ENCODE assay signal across 8 mouse cellular contexts in the genomic region with DNA sequence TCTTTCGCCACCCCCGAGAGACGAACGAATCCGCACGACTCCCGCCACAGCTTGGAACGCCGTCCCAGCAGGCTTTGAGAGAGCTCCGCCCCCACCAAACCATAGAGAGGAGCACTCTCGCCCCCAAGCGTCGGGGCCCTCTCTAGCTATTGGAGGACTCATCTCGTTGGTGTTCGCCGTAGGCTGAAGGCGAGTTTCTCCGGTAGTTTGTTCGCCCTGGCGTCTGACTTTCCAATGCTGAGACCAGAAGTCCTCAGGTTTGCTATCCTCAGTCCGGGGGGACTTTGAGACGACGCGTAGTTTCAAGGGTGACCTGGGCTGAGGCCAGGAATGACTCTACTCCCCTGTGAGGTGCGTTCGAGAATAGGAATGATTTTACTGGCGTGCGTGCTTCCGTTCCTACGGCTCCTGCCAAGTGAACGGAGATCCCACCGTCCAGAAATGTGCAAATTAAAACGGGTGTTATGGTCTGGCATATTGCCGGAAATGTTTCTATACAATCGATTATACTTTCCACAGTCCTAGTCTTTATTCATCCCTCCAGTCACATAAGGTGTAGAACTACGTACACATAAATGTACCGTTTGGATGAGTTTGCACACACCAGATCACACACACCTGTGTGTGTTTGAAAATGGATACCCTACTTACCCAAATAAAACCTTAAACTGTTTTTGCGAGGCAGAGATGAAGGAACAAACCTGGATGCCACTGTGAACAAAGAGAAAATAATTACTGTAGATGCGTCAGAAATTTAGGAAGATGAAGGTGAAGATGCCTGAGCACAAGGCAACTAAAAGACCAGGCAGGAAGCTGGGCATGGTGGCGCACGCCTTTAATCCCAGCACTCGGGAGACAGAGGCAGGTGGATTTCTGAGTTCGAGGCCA. TPM values are rescaled to one million over a fixed set of nuclear protein-coding genes. Genes with fewer than 3 reads are reported as not detected.
A peak's percentile ranks its signal among the peaks of the same experiment; 100 is the strongest.
DNase-seq lines count a peak whose midpoint lies in the region; ATAC-seq lines count a peak whose summit lies in the region.

Gene BC055324, minus strand, starts transcription at position 76 of the 888 bp plus-strand sequence.
Gene Mettl18, plus strand, starts transcription at position 169 of the 888 bp plus-strand sequence.

- peak within 1 kb of the TSS; percentile 96 for H3K4me3 ChIP-seq in hindbrain, embryonic 15.5 days

- H3K9me3 ChIP-seq in hindbrain, embryonic 15.5 days: no peaks in the 10 kb centered on the region

- DNase-seq in T-cell, adult 2 months (ENCODE audit: low spot score): peak; percentile 89
- DNase-seq in cerebellum, postnatal 36 days: peak; percentile 86 to 87
- DNase-seq in frontal cortex, postnatal 36 days (ENCODE audit: low spot score in 2 of 2): peak; percentile 91 to 92
- peak; percentile 76 for DNase-seq in left cerebral cortex, adult 11 months (ENCODE audit: low spot score)
- DNase-seq in lung, postnatal 4 days: peak; percentile 89 to 92
- peak; percentile 90 for DNase-seq in retina, postnatal 7 days (ENCODE audit: low read depth, low spot score)
- peak; percentile 74 for DNase-seq in urinary bladder, adult 2 months (ENCODE audit: low spot score)

- H3K4me1 ChIP-seq in hindbrain, embryonic 15.5 days (replicated peaks): peaks cover 17% of the 10 kb centered on the region

- H3K27me3 ChIP-seq in hindbrain, embryonic 15.5 days: no peaks in the 10 kb centered on the region

- peak within 1 kb of the TSS; percentile 80 for H3K4me2 ChIP-seq in hindbrain, embryonic 15.5 days

- peak within 1 kb of the TSS; percentile 90 for H3K27ac ChIP-seq in hindbrain, embryonic 15.5 days (replicated peaks)

- peak within 1 kb of the TSS; percentile 71 for H3K9ac ChIP-seq in hindbrain, embryonic 15.5 days

- peak; percentile 99 for ATAC-seq in hindbrain, embryonic 15.5 days (ENCODE audit: low FRiP score, low read depth)

- WGBS in hindbrain, embryonic 15.5 days: 4% methylated on average over 43 of the region's 43 CpGs

- no peaks in the 10 kb centered on the region for H3K36me3 ChIP-seq in hindbrain, embryonic 15.5 days

RNA-seq across cellular contexts. Expression of gene BC055324, which starts in this region (rescaled TPM):
- 5.4 and 6.3 TPM in 2 replicates for polyA plus RNA-seq in hindbrain, embryonic 15.5 days (2015; fragmentation: Nextera tagmentation; extraction: Ambion mirVana)
- 1.1 and 1.6 TPM in 2 replicates for polyA plus RNA-seq in urinary bladder, adult 2 months (2012; rRNA removed)

RNA-seq across cellular contexts. Expression of gene Mettl18, which starts in this region (rescaled TPM):
- polyA plus RNA-seq in hindbrain, embryonic 15.5 days (2015; fragmentation: Nextera tagmentation; extraction: Ambion mirVana): 6.6 and 6.9 TPM in 2 replicates
- polyA plus RNA-seq in urinary bladder, adult 2 months (2012; rRNA removed): 5.5 and 5.9 TPM in 2 replicates

Comparison
In these comparisons a context has a peak if more than half of its experiments do, and no peak if none do; other contexts are left out.
1. Peak in every context shown above with its lines: DNase-seq, ATAC-seq, H3K4me3 ChIP-seq and H3K27ac ChIP-seq.